Mouse (Mus musculus) cerebellum, postnatal 36 days (tissue): ENCODE data around the gene Dcst1.

Experiments
- DNase-seq, 2 experiments: peaks; one replicate each; pipeline ENCODE4 v3.0.0; 2021 to 2022; ENCODE audit warnings: mixed read lengths in 2 of 2

Dcst1 gene

DNA sequence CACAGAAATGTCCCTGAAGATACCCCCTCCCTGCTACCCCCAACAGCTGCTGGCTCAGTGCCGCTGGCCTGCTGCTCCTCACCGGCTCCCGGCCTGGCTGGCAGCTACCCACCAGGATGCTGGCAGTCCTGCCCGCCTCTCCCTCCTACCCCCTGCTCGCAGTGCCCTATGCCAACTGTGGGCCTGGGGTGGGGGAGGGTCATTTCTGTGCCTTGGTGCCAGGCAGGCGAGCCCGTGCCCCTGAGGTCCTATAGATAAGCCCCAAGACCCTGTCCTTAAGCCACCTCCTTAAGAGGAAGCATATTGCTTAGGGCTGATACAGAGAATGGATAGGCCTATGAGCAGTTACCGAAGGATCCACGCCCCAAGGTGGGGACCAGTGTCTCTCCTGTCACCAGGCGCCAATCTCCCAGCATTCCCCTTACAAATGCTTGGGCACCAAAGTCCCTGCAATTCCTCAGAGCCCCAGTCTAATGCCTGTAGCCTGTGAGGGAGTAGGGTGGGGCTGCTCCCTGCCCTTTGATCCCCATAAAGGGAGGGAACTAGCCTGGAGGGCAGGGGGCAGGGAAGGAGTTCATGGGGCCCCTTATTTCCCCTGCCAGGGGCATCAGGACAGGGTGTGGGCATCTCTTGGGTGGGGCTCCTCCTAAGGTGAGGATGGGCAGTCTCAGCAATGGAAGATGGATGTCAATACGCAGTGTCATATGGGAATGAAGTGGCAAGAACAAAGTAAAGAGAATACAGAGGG is 23.3 kb upstream of the Dcst1 start:
- DNase-seq = peak; percentile 32 to 53

DNA sequence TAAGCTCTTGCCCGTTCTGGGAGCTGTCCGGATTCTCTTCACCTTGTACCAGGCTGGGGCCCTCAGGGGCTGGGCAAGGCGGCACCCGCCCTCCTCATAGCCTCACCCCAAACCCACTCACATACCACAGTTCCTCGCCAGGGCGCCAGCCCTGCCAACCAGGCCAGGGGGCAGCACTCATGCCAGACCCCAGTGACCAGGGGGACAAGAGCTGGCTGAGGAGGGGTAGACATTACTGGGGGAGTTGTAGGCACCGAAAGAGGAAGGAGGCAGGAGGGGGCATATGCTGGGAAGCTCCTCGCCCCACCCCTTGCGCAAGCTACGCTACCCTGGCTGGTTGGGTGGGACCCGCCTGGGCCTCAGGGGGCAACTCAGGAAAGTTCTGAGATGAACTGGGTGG is 22.6 kb upstream of the Dcst1 start:
- no peak for DNase-seq

DNA sequence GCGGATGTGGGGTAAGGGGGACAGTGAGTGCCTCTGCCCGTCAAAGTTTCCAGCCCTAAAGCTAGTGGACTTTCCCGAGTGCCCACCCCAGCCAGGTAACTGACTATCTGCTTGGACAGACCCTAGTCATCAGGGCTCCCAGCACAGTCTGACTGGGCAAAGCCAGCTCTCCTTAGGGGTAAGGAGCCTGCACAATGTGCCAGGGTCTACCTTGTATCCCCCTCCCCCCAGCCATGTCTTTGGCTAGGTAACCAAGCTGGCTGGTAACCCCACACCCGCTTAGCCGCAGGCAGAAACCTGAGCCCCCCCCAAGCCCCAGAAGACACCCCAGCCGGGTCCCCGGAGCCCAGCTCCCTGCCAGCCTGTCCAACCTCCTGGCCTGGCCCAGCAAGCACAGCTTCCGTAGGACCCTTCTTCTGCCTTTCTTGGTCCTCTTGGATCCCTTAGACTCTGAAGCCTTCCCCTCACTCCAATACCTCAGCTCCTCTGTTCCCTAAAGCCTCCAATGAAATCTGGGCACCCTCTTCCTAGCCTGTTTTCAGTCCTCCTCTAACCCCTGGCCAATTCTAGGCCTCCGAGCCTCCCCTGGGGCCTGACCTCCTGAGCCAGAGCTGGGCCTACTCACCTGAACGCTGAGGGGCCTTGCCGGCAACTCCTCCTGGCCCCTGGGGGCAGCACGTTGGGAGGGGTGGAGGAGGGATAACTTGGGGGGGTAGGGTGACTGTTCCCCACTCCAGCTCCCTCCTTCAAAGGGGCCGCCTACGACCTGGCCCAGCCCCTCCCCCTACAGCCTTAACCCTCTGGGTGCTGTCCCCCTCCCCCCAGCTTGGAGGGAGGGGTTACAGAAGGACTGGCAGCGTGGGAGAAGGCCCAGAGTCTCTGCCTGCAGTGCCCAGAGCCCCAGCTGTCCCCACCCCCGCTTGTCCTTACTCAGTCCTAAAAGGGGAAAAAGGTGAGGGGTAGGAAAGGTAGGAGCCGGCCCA is 21.7 kb upstream of the Dcst1 start:
- DNase-seq = no peak

DNA sequence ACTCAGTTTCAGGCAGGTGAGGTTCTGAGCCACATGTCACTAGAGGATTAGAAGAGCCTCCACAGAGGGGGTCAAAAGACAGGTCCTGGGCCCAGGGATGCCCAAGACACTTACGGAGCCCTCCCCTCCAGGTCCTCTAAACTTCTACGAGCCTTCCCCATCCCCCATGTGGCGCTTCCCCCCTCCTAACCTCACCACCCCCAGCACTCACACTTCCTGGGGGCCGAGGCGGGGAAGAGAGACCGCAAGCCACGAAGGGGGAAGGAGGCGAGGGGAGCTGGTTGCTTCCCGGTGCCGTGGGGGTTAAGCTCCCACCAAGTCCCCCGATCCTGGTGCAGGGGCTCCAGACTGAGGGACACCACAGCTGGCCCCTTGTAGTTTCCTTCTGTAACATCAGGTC is 20.4 kb upstream of the Dcst1 start:
- no peak for DNase-seq

DNA sequence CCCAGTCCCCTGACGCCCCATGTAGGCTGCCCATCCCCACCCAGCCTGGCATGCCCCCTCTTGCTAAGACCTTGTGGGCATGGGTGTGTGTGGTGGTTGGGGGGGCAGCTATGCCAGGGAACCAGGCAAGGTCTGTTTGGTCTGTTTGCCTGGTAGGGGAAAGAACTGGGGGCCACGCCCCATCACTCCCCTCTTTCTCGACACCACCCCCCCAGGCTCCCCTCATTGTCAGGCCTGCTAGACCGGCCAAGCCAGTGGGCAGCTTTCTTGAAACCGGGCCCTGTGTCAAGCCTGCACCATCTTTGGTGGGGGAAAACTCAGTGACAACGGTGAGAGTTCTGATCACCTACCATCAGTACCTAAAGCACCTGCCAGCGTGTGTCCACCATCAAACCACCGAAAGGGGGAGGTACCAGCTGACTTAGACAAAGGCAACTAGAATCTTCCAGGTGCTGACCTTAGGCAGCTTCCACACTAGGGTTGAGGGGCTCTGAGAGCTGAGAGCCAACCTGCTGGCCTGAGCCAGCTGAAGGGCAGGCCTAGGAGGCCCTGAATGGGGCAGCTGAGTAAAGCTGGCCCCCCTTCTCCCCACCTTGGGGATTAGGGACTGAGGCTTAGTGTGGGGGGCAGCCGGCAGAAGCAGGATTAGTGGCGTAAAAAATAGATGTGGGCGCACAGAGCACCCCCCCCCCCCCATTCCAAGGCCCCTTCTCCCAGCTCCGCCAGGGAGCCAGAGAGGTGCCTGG is 19.5 kb upstream of the Dcst1 start:
- DNase-seq = no peak

DNA sequence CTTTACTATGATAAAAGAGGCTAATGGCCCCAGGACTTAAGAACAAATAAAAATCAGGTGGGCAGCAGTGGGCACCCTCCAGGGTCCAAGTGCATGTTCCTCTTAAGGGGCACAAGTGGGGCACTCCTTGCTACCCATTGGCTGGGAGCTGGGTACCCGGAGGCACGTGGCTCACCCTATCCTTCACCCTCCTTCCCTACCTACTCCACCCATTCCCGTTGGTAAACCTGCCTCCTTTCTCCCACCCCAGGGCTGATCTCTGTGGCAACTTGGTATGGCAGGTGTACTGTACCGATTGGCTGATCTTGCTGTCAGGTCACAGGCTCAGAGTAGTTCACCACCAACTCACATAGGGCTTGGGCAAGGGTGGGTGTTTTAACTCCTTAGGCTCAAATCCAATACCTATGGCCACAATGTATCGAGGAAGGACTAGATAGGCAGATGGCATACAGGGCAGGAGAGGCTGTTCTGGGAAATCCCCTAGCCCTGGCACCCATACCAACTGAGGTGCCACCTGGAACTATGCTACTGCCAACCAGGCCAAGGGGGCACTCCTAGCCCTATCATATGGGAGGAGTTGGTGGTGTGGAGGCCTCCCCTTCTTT is 18.7 kb upstream of the Dcst1 start:
- DNase-seq = no peak

DNA sequence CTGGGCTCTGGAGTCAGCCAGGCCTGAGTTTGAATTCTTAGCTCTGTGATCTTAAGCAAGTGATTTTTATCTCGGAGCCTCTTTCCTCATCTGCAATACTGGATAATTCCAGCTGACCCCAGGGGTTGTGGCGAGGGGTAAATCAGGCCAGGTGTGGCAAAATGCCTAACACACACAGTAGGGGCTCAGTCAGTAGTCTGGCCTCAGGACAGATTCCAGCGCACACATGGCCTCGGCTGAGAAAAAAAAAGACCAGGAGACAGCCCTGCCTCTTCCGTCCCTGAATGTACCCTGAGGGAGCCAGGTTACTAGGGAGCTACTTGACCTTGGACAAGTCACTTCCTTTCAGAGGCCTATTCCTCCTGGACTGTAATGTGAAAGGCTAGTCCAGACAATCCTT is 17.9 kb upstream of the Dcst1 start:
- DNase-seq = no peak

DNA sequence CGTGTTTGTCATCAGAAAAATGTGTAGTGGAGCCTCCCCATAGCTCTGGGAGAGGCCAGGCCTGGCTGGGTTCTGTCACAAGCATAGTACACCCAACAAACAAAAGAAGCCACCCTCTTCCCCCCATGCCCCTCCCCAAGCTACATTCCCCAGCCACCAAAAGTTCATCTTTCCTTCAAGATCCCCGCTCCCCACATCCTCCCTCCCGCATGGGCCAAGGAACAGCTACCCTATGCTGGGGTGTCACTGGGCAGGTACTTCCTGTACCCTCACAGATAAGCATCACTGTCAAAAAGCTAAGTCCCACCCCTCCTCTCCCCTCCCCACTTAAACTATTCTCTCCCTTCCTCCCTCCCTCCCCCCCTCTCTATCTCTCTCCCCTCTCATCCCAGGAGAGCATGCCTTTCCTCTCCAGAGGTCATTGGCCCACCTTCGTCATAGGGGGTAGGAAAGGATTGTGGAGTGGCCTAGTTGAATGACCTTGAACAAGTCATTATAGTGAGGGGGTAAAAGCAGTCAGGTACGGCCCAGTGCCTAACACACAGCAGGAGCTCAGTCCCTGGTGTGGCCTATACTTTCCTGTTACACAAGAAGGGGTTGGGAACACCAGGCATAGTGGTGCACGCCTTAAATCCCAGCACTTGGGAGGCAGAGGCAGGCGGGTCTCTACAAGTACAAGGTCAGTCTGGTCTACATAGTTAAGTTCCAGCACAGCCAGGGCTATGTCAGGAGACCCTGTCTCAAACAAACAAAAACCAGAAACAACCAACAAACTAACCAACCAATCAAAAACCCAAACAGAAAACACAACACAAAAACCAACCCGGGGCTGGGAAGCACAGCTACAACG is 17.2 kb upstream of the Dcst1 start:
- no peak for DNase-seq

DNA sequence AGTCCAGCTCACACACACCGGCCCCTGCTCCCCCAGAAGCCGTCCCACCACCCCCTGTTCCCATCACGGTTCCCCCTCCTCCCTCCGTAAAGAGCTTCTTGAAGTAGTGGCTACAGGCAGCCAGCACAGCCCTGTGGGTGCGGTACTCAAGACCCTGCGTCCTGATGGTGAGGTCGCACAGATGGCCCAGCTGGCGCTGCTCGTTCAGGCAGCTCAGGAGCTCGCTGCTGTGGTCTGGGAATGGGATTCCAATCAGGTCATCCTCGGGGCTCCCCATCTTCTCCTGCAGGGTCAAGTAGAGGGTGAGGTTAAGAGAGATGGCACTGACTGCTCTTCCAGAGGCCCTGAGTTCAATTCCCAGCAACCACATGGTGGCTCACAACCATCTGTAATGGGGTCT is 16.2 kb upstream of the Dcst1 start:
- no peak for DNase-seq

DNA sequence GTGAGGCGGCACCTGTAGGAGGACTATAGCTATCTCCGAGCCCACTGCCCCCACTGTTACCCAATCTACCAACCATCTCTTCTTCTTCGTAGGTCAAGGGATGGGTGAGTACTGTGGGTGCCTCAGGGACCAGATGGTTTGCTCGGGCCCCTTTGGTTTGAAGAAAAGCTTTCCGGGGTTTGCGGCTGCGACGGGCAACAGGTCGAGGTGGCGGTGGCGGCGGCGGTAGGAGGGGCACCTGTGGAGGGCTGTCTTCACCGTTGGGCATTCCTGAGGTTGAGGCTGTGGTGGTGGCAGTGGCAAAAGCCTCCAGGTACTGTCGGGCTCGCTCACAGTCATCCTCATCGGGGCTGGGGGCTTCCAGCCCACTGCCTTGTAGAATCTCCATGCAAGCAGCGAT is 15.7 kb upstream of the Dcst1 start:
- no peak for DNase-seq

DNA sequence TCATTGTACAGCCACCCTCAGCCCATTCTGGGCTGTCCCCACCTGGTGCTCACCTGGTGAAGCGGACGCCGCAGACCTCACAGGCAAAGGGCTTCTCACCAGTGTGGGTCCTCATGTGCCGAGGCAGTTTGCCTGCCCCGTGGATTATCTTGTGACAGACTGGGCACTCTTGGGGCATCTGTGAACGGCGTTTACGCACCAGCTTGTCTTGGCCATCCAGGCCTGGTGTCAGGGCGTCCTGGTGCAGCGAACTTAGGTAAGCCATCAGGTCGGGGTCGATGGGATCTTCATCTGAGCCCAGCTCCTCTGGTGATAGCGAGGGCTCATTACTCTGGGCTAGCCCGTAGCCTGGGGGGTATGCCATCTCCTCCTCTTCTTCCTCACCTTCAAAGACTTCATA is 15.2 kb upstream of the Dcst1 start:
- DNase-seq = no peak

DNA sequence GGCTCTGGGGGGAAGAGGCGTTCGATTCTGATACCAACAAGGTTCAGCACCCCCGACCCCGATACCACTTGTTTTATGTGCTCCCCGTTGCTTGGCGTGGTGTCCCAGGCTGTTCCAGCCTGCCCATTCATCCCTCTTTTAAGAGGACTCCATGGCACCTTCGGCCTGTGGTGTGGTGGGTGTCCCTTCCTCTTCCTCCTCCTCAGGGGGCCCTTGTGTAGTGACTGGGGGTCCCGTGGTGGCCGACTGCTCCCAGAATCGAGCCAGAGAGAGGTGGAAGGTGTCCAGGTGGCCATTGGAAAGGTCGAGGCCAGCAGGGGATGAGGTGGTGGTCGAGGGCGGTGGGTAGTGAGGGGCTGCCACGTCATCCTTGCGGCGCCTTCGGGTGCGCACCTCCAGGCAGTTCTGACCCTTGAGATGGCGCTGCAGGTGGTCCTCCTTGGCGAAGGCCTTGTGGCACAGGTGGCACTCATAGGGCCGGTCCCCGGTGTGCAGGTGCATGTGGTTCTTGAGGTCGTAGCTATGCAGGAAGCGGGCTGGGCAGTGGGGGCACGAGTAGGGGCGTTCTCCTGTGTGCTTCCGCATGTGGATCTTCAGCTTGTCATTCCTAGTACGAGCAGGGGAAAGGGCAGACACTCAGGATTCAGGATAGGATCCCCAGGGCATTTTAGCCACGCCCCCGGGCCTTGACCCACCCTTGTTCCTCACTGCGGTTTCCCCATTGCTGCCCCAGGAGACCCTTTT is 14.5 kb upstream of the Dcst1 start:
- no peak for DNase-seq

DNA sequence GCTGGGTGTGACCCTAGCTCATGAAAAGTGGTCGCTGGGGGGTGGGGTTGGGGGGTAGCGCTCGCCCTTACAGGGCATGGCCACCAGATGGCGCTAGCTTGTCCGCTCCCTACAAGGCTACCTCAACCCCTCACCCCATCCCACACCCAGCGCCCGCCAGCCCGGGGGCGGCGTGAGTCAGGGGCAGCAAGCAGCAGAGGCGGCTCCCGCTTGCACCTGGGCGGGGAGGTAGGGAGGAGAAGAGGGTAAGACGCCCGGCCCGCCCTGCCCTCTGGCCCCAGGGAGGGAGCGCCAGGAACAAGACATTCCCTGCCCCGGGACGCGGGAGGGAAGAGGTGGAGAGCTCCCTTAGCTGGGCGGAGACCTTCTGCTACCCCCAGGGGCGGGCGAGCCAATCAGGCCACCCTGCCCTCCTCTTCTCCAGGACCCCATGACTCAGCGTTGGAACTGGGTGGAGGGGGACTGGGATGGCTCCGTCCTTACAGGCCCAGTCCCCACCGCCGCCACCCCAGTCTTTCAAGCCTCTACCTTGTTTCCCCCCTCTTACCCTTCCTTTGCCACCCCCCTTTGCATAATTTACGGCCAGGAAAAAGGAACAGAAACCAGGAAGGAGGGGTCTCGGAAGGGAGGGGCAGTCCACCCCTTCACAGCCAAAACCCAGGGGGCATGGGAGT is 13.5 kb upstream of the Dcst1 start:
- peak; percentile 57 for DNase-seq

DNA sequence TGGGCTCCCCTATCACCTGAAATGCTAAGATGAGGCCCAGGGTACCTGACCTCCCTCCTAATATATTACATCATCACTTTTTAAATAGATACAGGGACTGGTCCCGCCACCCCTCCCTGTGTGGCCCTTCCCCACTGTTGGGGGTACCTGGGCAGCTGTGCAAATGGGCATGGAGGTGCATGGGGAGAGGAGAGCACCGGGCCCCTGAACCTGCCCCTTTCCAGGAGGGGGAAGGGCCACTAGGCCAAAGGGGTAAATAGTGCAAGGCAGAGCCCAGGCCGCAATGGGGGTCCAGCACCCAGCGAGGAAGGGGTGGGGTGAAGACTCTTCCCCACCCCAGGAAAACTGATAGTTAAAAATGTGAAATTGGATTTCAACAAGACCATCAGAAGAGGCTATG is 12.8 kb upstream of the Dcst1 start:
- DNase-seq = no peak

DNA sequence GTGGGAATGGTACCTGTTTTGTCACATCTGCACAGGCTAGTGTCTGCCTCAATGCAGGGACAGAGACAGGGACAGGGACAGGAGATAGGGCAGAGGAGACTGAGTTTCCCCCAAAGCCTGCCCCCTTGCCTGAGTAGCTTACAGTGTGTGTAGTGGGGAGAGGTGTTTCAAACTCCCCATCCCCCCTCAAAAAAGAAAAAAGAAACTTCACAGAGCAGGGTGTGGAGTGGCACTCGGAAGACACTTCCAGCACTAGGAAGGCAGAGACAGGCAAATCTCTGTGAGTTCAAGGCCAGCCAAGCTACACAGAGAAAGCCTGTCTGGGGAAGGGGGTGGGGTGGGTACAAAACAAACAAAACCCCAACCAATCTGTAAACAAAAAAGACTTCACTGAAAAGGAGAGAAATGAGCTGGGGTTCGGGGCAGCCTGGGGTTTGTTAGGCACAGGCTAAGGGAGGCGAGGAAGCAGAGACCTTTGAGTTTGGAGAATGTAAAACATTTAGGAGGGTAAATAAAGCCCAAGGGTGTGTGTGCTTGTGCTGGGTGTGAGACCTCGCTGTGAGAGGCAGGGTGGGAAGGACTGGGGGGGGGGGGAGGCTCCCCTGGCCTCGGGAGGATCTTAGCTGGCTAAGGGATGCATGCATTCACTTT is 8.7 kb upstream of the Dcst1 start:
- no peak for DNase-seq

DNA sequence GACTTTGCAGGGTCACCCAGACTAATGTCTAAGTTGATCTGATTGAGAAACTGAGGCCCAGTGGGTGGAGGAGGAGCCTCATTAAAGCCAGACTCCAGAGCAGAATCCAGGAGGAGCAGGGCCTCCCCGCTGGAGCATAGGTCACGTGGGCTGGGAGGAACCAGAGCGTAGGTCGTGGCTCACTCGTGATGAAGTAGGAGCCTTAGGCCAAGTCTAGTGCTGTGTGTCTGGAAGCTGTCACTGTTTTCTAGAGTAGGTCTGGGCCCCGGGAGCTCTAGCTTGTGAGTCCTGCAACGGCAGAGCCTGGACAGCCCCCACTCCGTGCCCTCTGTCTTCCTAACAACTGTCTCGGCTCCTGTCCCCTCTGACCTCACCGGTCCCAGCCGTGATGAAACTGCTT is 2.3 kb upstream of the Dcst1 start:
- DNase-seq = no peak

DNA sequence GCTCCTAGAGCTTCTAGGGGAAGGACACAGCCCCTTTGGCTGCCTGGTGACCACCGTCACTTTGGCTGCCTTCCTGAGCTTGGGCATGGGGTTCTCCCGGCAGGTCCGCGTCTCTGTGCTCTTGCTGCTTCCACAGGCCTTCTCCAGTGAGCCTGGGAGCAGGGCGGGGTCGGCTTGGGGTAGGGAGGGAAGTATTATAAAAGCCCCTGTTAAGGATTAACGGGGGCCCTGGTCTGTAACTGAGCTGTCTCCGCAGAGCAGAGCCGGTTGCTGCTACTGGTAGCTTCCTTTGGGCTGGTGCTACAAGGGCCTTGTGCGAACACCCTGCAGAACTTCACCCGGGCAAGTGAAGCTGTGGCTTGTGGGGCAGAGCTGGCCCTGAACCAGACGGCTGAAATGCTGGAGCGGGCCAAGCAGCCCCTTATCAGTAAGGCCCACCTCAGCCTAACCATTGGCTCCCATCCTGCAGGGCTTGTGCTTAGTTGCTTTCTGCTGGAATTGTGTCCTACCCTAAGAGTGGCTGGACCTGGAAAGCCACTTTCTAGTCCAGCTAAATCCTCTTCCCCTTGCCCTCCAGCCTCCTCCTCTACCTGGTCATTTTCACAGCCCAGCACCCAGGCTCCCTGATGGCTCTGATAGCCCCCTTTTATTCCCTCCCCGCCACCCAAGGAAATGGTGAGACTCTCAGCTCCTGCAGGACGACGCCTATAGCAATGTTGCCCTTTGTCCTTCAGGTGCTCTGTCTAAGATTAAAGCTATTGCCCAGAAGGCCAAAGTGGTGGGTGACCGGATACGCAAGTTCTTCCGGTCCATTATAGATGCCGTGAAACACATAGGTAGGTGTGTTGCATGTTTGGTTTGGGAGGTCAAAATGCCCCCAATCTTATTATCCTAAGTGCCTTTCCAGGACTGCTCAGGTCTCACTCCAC is 697 bp upstream of the Dcst1 start:
- DNase-seq = no peak

DNA sequence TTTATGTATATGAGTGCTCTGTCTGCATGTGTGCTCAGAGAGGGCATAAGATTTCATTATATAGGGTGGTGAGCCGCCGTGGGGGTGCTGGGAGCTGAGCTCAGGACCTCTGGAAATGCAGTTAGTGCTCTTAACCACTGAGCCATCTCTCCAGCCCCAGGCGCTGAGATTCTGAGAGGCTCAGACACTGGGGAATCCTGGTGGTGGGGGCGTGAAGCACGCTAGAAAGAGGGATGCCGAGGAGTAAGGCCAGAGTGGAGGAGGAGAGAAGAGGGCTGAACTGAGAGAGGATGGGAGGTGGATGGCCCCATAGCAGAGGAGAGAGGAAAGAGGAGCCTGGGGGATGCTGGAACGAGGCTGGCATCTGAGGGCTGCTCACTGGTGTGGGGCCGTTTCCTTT is 422 bp downstream of the Dcst1 start:
- no peak for DNase-seq

DNA sequence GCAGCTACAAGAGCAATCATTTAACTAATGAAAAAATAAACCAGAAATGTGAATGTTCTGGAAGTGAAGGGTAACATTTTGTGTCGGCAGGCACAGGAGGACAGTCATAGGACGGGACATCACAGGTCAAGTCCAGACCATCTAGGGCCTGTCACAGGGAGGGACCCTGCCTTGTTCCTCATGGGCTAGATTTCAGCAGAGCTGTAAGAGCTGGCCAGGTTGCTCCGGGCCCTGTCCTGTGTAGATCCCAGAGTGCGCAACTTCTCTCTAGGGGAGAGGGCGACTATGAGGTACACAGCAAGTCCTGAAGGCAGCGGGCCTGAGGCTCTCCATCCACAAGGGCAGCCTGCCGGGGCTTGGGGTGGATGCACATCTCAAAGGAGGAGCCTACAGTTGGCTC is 3.4 kb downstream of the Dcst1 start, which contains the start of gene Dcst2:
TSS of gene Dcst2 (plus strand) at position 301 of the 400 bp plus-strand sequence.
- no peak for DNase-seq
